Mouse (Mus musculus): Measurements from ENCODE around the gene Luc7l2.

Gene Luc7l2

DNA sequence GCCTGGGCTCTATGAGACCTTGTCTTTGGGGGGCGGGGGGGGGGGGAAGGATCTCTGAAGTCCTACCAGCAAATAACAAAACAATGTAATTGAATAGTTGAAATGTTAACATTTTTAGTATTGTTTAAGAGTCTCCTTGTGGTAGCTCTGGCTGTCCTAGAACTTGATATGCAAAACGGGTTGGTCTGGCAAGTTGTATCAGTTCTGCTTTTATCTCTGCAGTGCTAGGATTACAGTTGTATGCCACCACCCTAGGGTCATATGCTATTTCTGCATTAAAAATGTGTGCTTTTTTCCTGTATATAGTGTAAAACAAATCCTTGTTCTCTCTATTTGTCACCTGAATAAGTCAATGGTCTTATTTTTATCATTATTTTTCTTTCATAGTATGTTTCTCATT lies 25.0 kb downstream of the Luc7l2 start:
- in situ Hi-C loops (cut with MboI, MseI), result no loop called here

DNA sequence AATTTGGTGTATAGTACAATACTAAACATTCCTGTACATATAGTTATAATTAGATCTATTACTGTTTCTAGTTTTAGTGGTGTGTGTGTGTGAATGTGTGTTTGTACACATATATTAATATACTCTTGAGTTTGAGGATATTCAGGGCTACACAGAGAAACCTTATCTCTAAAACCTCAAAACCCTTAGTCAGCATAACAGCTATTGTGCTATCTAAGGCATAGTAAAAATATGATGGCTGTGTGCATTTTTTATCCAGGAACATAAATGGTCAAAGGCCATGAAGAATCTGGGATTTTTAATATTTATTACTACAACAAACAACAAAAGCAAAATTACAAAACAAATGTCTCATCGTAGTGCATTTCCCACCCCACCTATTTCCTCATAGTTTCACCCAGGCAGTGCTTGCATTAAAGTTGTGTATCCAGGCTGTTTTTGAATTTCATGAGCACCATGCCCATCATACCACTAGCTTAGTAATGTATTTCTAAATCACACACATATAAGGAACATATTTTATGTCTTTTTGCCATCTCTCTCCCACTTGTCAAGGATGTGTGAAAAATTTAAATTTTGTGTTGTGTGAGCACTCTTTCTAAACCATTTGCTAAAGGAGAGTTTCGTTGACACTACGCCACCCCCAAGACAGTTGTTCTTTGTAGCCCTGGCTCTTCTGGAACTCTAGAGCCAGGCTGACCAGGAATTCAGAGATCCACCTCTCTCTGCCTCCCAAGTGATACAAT lies 29.2 kb downstream of the Luc7l2 start:
- in situ Hi-C loops (cut with MboI, MseI), result no loop called here

DNA sequence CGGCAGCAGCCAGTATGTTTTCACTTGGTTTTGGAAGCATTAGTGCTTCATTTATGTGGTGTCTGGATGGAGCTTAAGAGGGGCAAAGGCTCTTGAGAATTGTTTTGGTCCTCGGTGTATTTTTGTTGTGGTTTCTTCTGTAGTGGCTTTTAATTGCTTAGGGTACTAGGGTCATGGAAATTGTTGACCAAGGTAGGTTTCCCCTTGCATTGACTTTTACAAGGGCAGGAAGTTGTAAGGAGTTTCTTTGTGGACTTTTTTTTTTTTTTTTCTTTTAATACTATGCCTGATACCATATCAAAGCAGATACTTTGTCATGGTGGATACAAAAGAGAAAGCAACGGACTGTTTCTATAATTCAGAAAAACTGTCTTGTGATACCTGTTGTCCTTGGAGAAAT lies 30.6 kb downstream of the Luc7l2 start:
- in situ Hi-C loops (cut with MboI, MseI), result no loop called here

DNA sequence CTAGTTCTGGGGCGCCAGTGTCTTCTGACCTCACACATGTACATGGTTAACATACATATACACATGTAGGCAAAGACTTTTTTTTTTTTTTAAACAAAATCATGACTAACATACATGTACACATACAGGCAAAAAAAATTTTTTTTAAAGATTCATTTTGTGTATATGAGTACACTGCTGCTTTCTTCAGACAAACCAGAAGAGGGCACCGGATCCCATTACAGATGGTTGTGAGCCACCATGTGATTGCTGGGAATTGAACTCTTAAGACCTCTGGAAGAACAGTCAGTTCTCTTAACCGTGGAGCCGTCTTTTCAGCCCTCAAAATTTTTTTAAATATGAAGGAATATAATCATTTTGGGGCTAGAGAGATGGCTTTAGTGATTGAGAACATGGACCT lies 46.3 kb downstream of the Luc7l2 start:
- in situ Hi-C loops (cut with MboI, MseI), result no loop called here

- in situ Hi-C loops (cut with MboI, MseI), result loop anchor here (5.0 kb wide), 1 partner anchor 53 kb away; no protein-coding TSS in a partner anchor
Measured at GRCm38 (mm10) chr6:38609892-38610291, 58.8 kb downstream of the Luc7l2 start.

DNA sequence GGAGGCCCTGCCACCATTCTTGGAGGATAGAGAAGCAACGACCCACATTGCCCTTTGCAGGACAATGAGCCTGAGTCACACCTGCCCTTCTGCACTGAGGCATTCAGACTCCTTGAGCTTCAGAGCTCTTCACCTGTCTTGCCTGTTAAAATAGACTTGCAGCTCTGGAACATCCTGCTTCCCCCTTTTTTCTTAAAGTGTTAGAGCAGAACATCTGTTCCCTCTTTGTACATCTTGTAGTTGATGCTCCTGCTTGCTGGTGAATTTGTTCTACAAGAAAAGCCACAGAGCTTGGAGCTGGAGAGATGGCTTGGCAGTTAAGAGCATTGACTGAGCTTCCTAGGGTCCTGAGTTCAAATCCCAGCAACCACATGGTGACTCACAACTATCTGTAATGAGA lies 71.3 kb downstream of the Luc7l2 start:
- in situ Hi-C loops (cut with MboI, MseI), result no loop called here

- in situ Hi-C loops (cut with MboI, MseI), result no loop called here
Measured at GRCm38 (mm10) chr6:38623457-38623856, 72.3 kb downstream of the Luc7l2 start.

DNA sequence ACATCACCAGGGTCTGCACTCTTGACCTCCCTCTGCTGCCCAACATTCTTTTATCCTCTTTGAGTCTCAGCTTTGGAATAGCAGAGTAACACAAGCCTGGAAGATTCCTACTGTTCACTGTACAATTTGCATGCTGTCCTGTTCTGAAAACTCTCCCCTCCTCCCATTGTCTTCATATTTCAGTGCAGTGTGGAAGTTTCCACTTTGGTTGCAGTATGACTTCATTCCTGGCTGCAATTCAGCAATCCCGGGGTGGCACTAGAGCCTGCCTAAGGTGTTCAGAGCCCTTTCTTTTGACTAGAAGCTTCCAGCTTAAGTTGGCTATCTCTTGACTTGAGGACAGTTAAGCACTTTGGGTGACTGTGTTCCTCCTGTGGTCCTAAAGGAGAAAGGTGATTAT lies 73.3 kb downstream of the Luc7l2 start:
- in situ Hi-C loops (cut with MboI, MseI), result no loop called here

- in situ Hi-C loops (cut with MboI, MseI), result no loop called here
Measured at GRCm38 (mm10) chr6:38626086-38626485, 75.0 kb downstream of the Luc7l2 start.

DNA sequence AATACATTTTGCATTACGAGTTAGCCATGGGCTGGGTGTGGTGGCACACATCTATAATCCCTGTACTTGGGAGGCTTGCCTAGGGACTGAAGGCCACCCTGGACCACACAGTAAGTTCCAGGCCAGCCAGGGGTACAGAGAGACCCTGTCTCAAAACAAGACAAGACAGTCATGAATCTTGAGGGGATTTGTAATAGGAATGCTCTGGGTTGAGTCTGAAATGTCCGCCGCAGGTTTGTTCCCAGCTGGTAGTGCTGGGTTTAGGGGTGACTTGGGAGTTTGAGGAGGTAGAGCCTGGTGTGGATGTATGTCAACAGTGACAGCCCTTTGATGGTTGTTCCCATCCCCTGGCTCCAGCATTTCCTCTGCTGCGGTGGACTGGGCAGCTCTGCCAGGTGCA lies 75.9 kb downstream of the Luc7l2 start:
- in situ Hi-C loops (cut with MboI, MseI), result no loop called here

GRCm38 (mm10) chr6:38627486-38627885 lies 76.4 kb downstream of the Luc7l2 start:
- in situ Hi-C loops (cut with MboI, MseI), result no loop called here

DNA sequence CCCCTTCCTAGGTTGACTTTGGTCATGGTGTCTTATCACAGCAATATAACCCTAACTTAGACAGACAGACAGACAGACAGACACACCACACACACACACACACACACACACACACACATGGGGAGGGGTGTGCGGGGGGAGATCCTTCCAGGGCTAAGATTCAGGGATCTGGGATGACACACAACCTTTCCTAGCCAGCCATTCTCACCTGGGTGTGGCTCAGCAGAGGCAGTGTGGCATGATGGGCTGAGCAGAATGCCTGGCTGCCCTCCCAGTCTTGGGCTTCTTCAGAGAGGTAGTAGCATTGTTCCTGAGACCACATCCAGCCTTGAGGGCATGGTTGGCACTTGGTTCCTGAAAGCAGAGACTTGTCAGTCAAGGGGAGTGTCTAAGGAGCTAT lies 78.4 kb downstream of the Luc7l2 start:
- in situ Hi-C loops (cut with MboI, MseI), result no loop called here

- in situ Hi-C loops (cut with MboI, MseI), result no loop called here
Measured at GRCm38 (mm10) chr6:38632826-38633225, 81.7 kb downstream of the Luc7l2 start.

GRCm38 (mm10) chr6:38634461-38634860 lies 83.3 kb downstream of the Luc7l2 start:
- in situ Hi-C loops (cut with MboI, MseI), result no loop called here

DNA sequence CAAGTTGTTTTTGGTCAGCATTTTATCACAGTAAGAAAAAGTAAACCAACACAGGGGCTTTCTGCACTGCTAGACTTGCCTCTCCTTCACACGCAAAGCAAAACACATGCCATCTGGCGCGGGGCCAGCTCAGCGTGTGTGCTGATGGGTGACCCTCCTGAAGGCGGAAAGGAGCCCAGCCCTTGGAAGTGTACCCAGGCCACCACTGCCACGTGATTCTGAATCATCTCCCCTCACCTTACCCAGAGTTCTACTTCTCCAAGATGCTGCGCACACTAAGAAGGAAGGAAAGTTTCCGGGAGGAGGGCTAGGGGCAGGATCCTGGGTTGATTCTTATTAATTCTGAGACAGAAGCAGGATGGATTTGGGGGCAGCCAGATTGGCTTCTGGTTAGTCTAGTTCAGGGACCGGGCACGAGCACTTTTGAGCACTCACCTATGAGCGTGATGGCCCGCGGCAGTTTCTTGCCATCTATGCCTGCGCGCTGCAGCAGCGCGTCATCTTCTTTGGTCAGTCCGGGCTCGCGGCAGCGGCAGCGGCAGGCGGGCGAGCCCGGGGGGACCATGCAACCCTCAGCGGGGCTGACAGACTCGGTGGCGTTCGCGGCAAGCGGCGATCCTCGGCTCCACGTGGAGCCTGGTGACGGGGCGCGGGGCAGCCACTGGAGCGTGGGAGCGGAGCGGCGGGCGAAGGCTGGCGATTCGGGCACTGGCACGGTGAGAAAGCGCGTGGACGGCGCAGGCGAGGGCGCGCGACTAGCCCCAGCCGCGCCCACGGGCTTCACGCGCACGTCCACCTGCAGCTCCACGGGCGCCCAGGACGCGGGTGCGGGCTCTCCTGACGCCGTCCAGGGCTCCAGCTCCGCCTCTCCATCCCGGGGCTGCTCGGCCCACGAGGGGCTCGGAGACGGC lies 85.1 kb downstream of the Luc7l2 start:
- in situ Hi-C loops (cut with MboI, MseI), result no loop called here

- in situ Hi-C loops (cut with MboI, MseI), result no loop called here
Measured at GRCm38 (mm10) chr6:38636852-38637618, 85.9 kb downstream of the Luc7l2 start, which contains the start of gene Klrg2. Klrg2 (minus strand) TSS chr6:38637242.

- in situ Hi-C loops (cut with MboI, MseI), result no loop called here
Measured at GRCm38 (mm10) chr6:38640401-38640800, 89.3 kb downstream of the Luc7l2 start.

- in situ Hi-C loops (cut with MboI, MseI), result no loop called here
Measured at GRCm38 (mm10) chr6:38641228-38641627, 90.1 kb downstream of the Luc7l2 start.

DNA sequence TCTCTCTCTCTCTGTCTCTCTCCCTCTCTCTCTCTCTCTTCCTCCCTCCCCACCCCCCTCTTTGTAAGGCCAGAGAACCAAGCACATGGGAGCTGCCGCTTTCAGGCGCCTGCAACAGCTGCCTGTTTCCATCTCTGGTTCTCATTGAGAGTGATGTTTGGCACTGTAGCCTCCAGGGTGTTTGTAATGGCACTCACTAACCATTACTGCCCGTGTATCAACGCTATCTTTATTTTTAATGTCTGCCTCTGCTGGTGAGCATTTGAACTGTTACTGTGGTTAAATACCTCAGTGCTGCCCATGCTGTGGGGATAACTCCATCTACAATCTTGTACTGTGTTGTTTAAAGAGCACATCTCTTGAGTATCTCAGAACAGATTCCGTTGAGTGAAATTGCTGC lies 90.5 kb downstream of the Luc7l2 start:
- in situ Hi-C loops (cut with MboI, MseI), result no loop called here

DNA sequence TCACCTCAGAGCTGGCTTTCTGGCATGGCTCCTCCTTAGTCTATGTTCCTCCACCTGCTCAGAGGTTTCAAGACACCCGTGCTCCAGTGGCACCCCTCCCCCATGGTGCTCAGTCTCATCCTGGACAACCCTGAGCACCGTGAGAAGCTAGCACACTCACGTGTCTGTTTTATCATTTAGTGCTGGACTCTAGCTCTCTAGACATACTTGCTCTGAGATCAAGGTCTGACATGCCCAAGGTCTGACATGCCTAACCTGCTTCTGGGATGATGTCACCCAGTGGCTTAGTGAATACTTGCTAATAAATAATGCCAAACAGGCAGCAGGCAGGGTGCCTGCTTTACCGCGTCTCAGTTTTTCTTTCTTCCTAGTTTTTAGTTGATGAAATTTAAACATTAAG lies 91.5 kb downstream of the Luc7l2 start:
- in situ Hi-C loops (cut with MboI, MseI), result no loop called here

GRCm38 (mm10) chr6:38643039-38643438 lies 91.9 kb downstream of the Luc7l2 start:
- in situ Hi-C loops (cut with MboI, MseI), result no loop called here

DNA sequence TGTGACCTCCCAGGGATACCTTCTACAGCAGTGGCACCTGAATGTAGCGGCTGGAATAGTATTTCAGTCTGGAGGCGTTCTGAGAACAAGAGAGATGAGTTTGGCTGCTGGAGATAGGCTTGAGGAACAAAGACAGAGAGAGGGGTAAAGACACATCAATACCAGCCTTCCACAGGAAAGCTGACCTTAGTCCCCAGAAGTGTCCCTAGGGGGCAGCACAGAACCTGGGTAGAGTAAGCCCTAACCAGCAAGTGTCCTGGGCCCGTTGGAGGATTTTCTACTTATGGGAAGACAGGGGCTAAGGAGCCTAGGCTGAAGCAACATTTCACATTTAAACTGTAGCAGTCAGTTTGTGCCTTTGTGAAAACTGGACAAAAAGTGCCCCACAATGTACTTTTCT lies 98.4 kb downstream of the Luc7l2 start:
- in situ Hi-C loops (cut with MboI, MseI), result no loop called here

Data from T-helper 2 cell (primary cell).